Mouse (Mus musculus) myocyte (in vitro differentiated cells): Measurements from ENCODE around the gene Cbx4.

Experiments
- CEBPB ChIP-seq: IDR thresholded peaks from 2 replicates; pipeline ENCODE4 v1.6.1; 2011; ENCODE audit warnings: mild to moderate bottlenecking, moderate library complexity; ENCODE audit not compliant: poor library complexity, insufficient read depth, severe bottlenecking
- MYOD1 ChIP-seq, 3 experiments: IDR thresholded peaks; one replicate each; pipeline ENCODE4 v1.6.1; 2011; ENCODE audit warnings: control low read depth in 2 of 3, low read depth in 2 of 3, mild to moderate bottlenecking in 2 of 3, moderate library complexity in 1 of 3; ENCODE audit not compliant: insufficient read length in 2 of 3, control insufficient read depth in 1 of 3
- POLR2A ChIP-seq: IDR thresholded peaks from one replicate; pipeline ENCODE4 v1.6.1; 2011; ENCODE audit warnings: low read depth, mild to moderate bottlenecking, control low read depth, moderate library complexity; ENCODE audit not compliant: insufficient read length
- POLR2AphosphoS2 ChIP-seq: IDR thresholded peaks from one replicate; pipeline ENCODE4 v1.6.1; 2011; ENCODE audit warnings: low read depth, control low read depth; ENCODE audit not compliant: insufficient read length
- SRF ChIP-seq: IDR thresholded peaks from one replicate; pipeline ENCODE4 v1.6.1; 2011; ENCODE audit warnings: low read depth; ENCODE audit not compliant: control insufficient read depth, insufficient read length
- TCF12 ChIP-seq: IDR thresholded peaks from one replicate; pipeline ENCODE4 v1.6.1; 2011; ENCODE audit warnings: mild to moderate bottlenecking, control low read depth; ENCODE audit not compliant: poor library complexity, insufficient read depth, severe bottlenecking
- TCF3 ChIP-seq: IDR thresholded peaks from one replicate; pipeline ENCODE4 v1.6.1; 2011; ENCODE audit warnings: low read depth, control low read depth; ENCODE audit not compliant: insufficient read length
- USF1 ChIP-seq: IDR thresholded peaks from one replicate; pipeline ENCODE4 v1.6.1; 2011; ENCODE audit warnings: low read depth, mild to moderate bottlenecking, control low read depth, moderate library complexity

DNA sequence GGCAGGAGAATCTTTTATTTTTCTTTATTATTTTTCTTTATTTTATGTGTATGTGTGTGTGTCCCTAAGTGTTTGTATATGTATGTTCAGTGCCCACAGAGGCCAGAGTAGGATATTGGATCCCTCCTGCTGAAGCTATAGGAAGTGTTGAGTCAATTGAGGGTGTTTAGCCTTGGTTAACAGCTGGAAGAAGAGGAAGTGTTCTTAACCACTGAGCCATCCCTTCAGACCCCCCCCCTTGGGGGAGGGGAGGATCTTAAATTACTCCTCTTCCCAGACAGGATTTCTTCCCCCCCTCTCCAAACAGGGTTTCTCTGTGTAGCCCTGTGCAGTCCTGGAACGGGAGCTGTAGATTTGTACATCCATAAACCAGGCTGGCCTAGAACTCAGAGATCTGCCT, 7.3 kb upstream of the Cbx4 start:
- TF ChIP-seq POLR2A = no peak
- TF ChIP-seq SRF = no peak
- no peak for TF ChIP-seq CEBPB
- TF ChIP-seq TCF12 = no peak
- no peak for TF ChIP-seq TCF3
- no peak for TF ChIP-seq POLR2AphosphoS2
- TF ChIP-seq MYOD1 (IDR thresholded peaks at IDR 0.05; ENCODE audit: control insufficient read depth in 1 of 3, insufficient read length in 2 of 3, low read depth in 2 of 3) = no peak
- TF ChIP-seq USF1 = no peak
